In genomic region chr5:3165511-3165910, GRCm38 (mm10) we compare ENCODE assay signal across 2 mouse cellular contexts.
DNase-seq lines count a peak whose midpoint lies in the region.

No protein-coding gene starts in this region.

- DNase-seq in 3T3-L1 (ENCODE audit: low read depth, low spot score) (peak; percentile 56), NIH3T3 (ENCODE audit: low read depth) (peak; percentile 55)
